Mouse (Mus musculus): ENCODE results near the gene Tmem135. TPM values are rescaled to one million over a fixed set of nuclear protein-coding genes. Genes with fewer than 3 reads are reported as not detected.
"Not testable (repeated sequence)": the region's sequence is repeated elsewhere in the genome, so short reads cannot be mapped to it uniquely, and the experiment has no call there.

The Tmem135 gene
- polyA plus RNA-seq, 1 experiment from 2014 or later = 16.4 TPM

DNA sequence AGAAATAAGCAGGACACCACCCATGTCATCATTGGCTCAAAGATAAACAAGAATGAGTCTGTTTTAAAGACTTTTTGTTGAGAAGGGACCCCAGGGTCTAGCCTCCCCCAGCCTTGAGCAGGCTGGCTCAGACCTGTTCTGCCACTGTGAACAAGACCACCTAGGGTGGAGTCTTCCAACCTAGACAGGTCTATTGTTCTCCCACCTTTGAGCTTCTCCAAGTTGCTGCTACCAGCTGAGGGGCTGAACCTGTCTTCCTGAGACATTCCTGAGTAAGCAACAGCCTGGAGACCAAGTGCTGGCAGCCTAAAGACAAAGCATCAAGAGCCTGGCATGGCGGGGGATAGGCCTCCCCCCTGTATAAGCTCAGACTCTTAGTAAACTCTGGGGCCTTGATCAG lies 86.9 kb downstream of the Tmem135 start:
- H3K4me2 ChIP-seq; ATAC-seq (ENCODE audit: insufficient read depth); H3K4me3 ChIP-seq (replicated peaks); H3K27ac ChIP-seq (replicated peaks); H3K9ac ChIP-seq; H3K4me1 ChIP-seq (replicated peaks); H3K36me3 ChIP-seq (replicated peaks); H3K9me3 ChIP-seq (replicated peaks); H3K27me3 ChIP-seq: not testable (repeated sequence)
- 78% methylated on average over 1 of the region's 1 CpGs for WGBS (ENCODE audit: insufficient replicate concordance)

DNA sequence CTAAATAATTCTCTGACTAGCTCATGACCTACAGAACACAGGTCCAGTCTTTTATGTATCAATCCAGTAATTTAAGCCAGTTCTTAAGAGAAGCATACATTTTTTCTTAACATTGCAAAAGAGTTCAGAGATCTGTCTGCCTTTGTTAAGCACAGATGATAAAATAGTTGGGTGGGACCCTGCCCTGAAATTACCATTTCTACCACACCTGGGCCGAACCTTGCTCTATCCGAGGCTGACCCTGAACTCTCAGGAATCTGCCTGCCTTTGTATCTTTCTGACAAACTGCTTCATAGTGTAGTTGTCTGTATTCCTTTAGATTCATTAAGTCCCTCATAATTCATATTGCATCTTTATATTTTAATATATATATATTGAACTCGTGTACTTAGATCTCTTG lies 87.9 kb downstream of the Tmem135 start:
- Histone ChIP-seq H3K4me1 (replicated peaks) (no peaks in the 10 kb centered on the region), H3K27me3 (no peaks in the 10 kb centered on the region), H3K27ac (replicated peaks) (no peak overlapping the region), H3K36me3 (replicated peaks) (peaks cover 3% of the 10 kb centered on the region; the same call in 1 of the 2 replicates), H3K4me3 (replicated peaks) (no peak overlapping the region), H3K4me2 (no peak overlapping the region), H3K9me3 (replicated peaks) (no peaks in the 10 kb centered on the region; the same call in 1 of the 2 replicates), H3K9ac (no peak overlapping the region)
- ATAC-seq (ENCODE audit: insufficient read depth) = no peak
- 67% methylated on average over 3 of the region's 3 CpGs for WGBS (ENCODE audit: insufficient replicate concordance)

DNA sequence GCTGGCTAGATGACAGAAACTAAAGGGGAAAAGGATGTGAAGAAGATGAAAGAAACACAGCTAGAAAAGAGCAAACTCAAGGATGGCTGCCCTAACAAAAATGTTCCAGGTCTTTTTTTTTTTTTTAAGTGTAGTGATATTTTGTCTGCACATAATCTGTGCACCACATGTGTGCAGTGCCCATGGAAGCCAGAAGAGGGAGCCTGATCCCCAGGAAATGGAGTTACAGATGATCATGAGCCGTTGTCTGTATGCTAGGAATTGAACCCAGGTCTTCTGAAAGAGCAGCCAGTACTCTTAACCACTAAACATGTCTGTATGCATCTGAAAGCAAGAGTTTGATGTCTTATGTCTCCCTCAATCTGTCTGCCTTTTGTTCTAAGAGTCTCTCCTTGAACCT lies 92.5 kb downstream of the Tmem135 start:
- H3K9ac ChIP-seq = no peak overlapping the region
- ATAC-seq (ENCODE audit: insufficient read depth) = no peak
- no peaks in the 10 kb centered on the region; the same call in 1 of the 2 replicates for H3K9me3 ChIP-seq (replicated peaks)
- no peak overlapping the region for H3K4me3 ChIP-seq (replicated peaks)
- 83% methylated on average over 1 of the region's 1 CpGs for WGBS (ENCODE audit: insufficient replicate concordance)
- H3K27me3 ChIP-seq = no peaks in the 10 kb centered on the region
- H3K36me3 ChIP-seq (replicated peaks) = peaks cover 3% of the 10 kb centered on the region; the same call in 1 of the 2 replicates
- H3K27ac ChIP-seq (replicated peaks) = no peak overlapping the region
- H3K4me1 ChIP-seq (replicated peaks) = peaks cover 10% of the 10 kb centered on the region; the same call in 1 of the 2 replicates
- no peak overlapping the region for H3K4me2 ChIP-seq

DNA sequence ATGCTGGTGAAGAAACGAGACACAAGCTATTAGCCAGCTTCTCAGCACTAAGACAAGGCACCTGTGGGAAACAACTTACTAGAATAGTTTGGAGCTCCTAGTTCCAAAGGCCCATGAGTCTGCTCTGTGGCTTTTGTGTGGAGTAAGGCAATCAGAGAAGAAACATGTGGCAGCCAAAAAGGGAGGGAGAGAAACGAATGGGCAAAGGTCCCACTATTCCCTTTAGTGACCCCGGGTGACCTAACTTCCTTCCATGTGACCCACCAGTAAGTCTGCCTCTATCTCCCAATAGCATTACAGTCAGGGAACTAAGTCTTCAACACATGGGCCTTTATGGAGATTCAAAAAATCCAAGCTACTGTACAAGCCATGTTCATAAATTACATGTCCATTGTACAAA lies 95.1 kb downstream of the Tmem135 start:
- 45% methylated on average over 3 of the region's 3 CpGs for WGBS (ENCODE audit: insufficient replicate concordance)
- Histone ChIP-seq H3K4me3 (replicated peaks) (no peak overlapping the region), H3K27ac (replicated peaks) (no peak overlapping the region), H3K9ac (no peak overlapping the region), H3K4me1 (replicated peaks) (peaks cover 10% of the 10 kb centered on the region; the same call in 1 of the 2 replicates), H3K9me3 (replicated peaks) (no peaks in the 10 kb centered on the region; the same call in 1 of the 2 replicates), H3K4me2 (no peak overlapping the region), H3K27me3 (no peaks in the 10 kb centered on the region), H3K36me3 (replicated peaks) (peaks cover 3% of the 10 kb centered on the region; the same call in 1 of the 2 replicates)
- ATAC-seq (ENCODE audit: insufficient read depth) = no peak

DNA sequence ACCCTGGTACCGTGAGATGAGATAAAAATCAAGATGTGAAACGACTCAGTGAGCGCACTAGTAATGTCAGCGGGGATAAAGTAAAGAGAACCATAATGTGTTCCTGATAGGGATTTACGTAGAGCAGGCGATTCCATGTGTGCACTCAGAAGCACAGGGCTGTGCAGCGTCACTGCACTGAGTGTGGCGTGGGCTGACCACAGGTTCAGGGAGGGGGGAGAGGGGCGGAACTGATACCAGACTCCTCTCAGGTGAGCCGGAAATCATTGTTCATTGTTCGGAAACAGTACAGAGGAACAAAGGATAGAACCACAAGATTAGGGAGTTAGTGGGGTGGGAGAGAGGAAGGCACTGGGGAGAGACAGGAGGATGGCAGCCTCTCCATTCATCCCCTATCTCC lies 95.8 kb downstream of the Tmem135 start:
- Histone ChIP-seq H3K4me2 (no peak overlapping the region), H3K9ac (no peak overlapping the region), H3K9me3 (replicated peaks) (no peaks in the 10 kb centered on the region; the same call in 1 of the 2 replicates), H3K27ac (replicated peaks) (no peak overlapping the region), H3K4me1 (replicated peaks) (peaks cover 10% of the 10 kb centered on the region; the same call in 1 of the 2 replicates), H3K4me3 (replicated peaks) (no peak overlapping the region), H3K36me3 (replicated peaks) (peaks cover 3% of the 10 kb centered on the region; the same call in 1 of the 2 replicates), H3K27me3 (no peaks in the 10 kb centered on the region)
- WGBS (ENCODE audit: insufficient replicate concordance) = 51% methylated on average over 11 of the region's 11 CpGs
- no peak for ATAC-seq (ENCODE audit: insufficient read depth)

DNA sequence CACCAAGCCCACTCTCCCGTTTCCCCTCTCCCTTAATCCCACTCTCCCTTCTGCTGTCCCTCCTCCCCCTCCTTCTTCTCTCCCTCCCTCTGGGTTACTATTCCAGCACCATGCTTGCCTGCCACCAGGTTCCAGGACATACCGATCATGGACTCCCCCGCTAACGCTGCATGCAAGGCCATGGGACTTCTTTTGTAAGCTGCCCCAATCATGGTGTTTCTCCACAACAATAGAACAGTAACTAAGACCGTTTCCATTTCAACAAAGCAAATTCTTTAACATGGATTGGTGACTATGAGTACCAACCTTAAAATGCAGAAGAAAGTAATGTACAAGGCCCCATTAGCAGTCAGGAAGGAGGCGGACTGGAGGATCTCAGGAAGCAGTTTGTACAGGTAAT lies 97.2 kb downstream of the Tmem135 start:
- no peaks in the 10 kb centered on the region for H3K27me3 ChIP-seq
- peaks cover 10% of the 10 kb centered on the region; the same call in 1 of the 2 replicates for H3K4me1 ChIP-seq (replicated peaks)
- ATAC-seq (ENCODE audit: insufficient read depth) = no peak
- H3K27ac ChIP-seq (replicated peaks) = no peak overlapping the region
- no peaks in the 10 kb centered on the region; the same call in 1 of the 2 replicates for H3K36me3 ChIP-seq (replicated peaks)
- no peaks in the 10 kb centered on the region; the same call in 1 of the 2 replicates for H3K9me3 ChIP-seq (replicated peaks)
- no peak overlapping the region for H3K4me2 ChIP-seq
- 72% methylated on average over 6 of the region's 6 CpGs for WGBS (ENCODE audit: insufficient replicate concordance)
- no peak overlapping the region for H3K9ac ChIP-seq
- H3K4me3 ChIP-seq (replicated peaks) = no peak overlapping the region

DNA sequence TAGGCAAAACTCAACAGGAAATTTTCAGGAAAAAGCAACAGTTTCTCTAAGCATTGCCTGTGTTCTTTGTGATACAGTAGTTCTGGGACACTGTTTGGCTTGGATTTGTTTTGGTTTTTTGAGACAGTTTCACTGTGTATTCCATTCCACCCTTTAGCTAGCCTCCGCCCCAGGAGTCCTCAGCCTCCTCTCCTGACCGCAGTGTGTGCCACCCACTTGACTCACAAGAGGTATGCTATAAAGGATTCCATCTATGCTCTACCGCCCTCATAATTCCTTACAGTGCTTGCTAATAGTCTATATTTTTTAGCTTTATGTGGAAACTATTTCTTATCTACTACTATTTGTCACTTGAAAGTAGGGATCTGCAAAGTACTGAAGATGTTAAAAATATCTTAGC lies 99.1 kb downstream of the Tmem135 start:
- Histone ChIP-seq H3K4me2 (no peak overlapping the region), H3K36me3 (replicated peaks) (no peaks in the 10 kb centered on the region), H3K9ac (no peak overlapping the region), H3K4me1 (replicated peaks) (peaks cover 10% of the 10 kb centered on the region; the same call in 1 of the 2 replicates), H3K9me3 (replicated peaks) (no peaks in the 10 kb centered on the region), H3K4me3 (replicated peaks) (no peak overlapping the region), H3K27ac (replicated peaks) (no peak overlapping the region), H3K27me3 (no peaks in the 10 kb centered on the region)
- ATAC-seq (ENCODE audit: insufficient read depth) = no peak
- WGBS (ENCODE audit: insufficient replicate concordance) = 74% methylated on average over 3 of the region's 3 CpGs

DNA sequence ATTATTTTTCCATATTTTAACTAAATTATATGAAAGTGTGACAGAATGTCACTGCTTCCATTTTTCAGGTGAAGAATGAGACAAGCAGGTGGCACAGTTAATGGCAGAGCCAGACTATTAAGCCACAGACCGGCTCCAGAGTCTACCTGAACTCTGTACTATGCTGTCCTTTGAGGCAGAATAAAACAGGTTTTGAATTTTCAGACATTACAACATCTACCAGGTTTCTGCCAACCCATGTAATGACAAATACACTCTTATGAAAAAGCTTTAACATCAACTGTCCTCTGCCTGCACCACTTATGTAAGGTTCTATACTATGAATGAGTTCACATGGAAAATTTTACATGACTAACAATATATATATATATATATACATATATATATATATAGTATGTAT lies 100.3 kb downstream of the Tmem135 start:
- H3K27me3 ChIP-seq = no peaks in the 10 kb centered on the region
- H3K4me1 ChIP-seq (replicated peaks) = peaks cover 7% of the 10 kb centered on the region; the same call in 1 of the 2 replicates
- 76% methylated on average over 1 of the region's 1 CpGs for WGBS (ENCODE audit: insufficient replicate concordance)
- no peaks in the 10 kb centered on the region for H3K36me3 ChIP-seq (replicated peaks)
- no peak overlapping the region for H3K4me2 ChIP-seq
- no peak overlapping the region for H3K4me3 ChIP-seq (replicated peaks)
- H3K9me3 ChIP-seq (replicated peaks) = no peaks in the 10 kb centered on the region
- no peak for ATAC-seq (ENCODE audit: insufficient read depth)
- no peak overlapping the region for H3K9ac ChIP-seq
- H3K27ac ChIP-seq (replicated peaks) = no peak overlapping the region

DNA sequence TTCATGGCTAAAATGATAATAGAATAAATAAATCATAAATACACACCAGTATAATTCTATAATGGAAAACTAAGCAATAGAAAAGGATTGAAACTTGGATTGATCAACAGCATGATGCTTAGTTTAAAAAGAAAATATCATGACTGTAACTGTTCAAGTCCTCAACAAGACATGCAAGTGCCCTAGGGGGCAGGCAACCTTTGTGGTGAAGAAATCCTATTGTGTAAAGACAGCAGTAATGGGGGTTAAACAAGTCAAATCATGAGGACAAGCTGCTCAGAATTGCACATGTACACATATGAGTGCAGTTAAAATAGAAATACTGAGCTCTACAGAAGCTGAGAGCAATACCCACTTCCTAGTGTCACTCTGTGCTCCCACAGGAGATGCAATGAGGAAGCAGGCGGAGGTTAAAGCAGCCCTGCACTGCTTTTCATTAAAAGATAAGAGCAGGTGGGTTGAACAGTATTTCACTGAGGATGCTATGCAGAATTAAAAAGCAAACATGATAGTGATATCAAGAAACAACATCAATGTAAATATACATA lies 105.0 kb downstream of the Tmem135 start:
- H3K4me1 ChIP-seq (replicated peaks) = 0 out of 2 replicates have a peak, but pooled peaks cover 2% of the 10 kb centered on the region
- H3K27me3 ChIP-seq = no peaks in the 10 kb centered on the region
- no peaks in the 10 kb centered on the region for H3K9me3 ChIP-seq (replicated peaks)
- no peak for ATAC-seq (ENCODE audit: insufficient read depth)
- WGBS (ENCODE audit: insufficient replicate concordance) = 64% methylated on average over 1 of the region's 1 CpGs
- no peaks in the 10 kb centered on the region for H3K36me3 ChIP-seq (replicated peaks)
- H3K4me3 ChIP-seq (replicated peaks) = no peak overlapping the region
- no peak overlapping the region for H3K9ac ChIP-seq
- no peak overlapping the region for H3K4me2 ChIP-seq
- H3K27ac ChIP-seq (replicated peaks) = no peak overlapping the region

DNA sequence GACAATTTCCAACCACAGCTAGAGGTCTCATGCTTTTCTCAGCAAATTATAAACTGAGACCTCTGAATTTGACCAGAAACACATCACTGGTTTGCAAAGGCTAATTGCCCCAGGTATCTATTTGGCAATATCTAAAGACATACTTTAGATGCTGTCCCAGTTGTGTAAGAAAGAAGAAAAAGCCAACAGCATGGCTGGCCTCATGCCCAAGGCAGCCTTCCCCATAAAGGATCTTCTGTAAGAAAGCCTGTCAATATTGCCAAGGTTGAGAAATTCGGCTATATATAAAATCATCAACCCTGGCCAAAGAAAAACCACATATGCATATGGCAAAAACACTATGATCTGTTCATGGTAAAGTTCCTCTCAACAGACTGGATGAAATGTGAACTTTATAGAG lies 107.1 kb downstream of the Tmem135 start:
- Histone ChIP-seq H3K9ac (no peak overlapping the region), H3K36me3 (replicated peaks) (no peaks in the 10 kb centered on the region), H3K4me3 (replicated peaks) (no peak overlapping the region), H3K9me3 (replicated peaks) (no peaks in the 10 kb centered on the region), H3K4me2 (no peak overlapping the region), H3K4me1 (replicated peaks) (0 out of 2 replicates have a peak, but pooled peaks cover 2% of the 10 kb centered on the region), H3K27me3 (no peaks in the 10 kb centered on the region), H3K27ac (replicated peaks) (no peak overlapping the region)
- WGBS (ENCODE audit: insufficient replicate concordance) = 67% methylated on average over 1 of the region's 1 CpGs
- no peak for ATAC-seq (ENCODE audit: insufficient read depth)

DNA sequence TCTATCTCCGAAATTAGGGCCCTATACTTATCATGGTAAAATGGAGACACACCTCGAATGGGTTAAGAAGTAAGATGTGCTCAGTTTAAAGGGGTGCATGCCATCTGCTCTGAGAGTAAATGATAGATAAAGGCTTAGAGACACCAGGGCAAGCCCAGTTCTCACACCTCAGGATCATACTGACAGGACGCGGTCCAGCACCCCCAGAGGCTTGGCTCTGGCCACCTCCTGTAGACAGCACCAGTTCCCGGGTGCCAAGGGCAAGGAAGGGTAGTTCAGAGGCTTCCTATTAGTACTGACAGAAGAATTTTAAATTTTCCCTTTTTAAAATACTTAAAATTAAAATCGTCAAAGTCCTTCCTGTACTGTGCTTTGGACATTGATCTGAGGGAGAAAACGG lies 121.4 kb downstream of the Tmem135 start:
- no peaks in the 10 kb centered on the region for H3K27me3 ChIP-seq
- no peak overlapping the region for H3K4me3 ChIP-seq (replicated peaks)
- no peak overlapping the region for H3K4me2 ChIP-seq
- H3K27ac ChIP-seq (replicated peaks) = no peak overlapping the region
- ATAC-seq (ENCODE audit: insufficient read depth) = no peak
- peaks cover 2% of the 10 kb centered on the region for H3K36me3 ChIP-seq (replicated peaks)
- no peaks in the 10 kb centered on the region for H3K9me3 ChIP-seq (replicated peaks)
- no peaks in the 10 kb centered on the region for H3K4me1 ChIP-seq (replicated peaks)
- H3K9ac ChIP-seq = no peak overlapping the region
- 69% methylated on average over 7 of the region's 7 CpGs for WGBS (ENCODE audit: insufficient replicate concordance)

DNA sequence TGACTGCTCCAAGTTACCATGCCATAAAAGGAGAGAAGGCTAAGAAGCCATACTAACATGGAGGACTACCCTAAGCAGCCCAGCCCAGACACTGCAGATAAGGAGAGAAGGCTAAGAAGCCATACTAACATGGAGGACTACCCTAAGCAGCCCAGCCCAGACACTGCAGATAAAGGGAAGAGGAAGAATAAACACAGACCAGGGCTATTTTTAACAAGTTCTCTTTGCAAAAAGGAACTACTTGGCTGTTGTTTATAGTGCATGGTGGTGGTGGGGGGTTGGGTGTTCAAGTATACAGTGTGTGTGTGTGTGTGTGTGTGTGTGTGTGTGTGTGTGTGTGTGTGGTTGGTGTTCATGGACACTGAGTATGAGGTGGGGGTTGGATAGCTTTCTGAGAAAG lies 133.6 kb downstream of the Tmem135 start:
- H3K4me1 ChIP-seq (replicated peaks); H3K4me3 ChIP-seq (replicated peaks); H3K27me3 ChIP-seq; H3K9me3 ChIP-seq (replicated peaks); ATAC-seq (ENCODE audit: insufficient read depth); H3K27ac ChIP-seq (replicated peaks); H3K4me2 ChIP-seq; H3K36me3 ChIP-seq (replicated peaks); H3K9ac ChIP-seq: not testable (repeated sequence)
